Mouse (Mus musculus): Measurements from ENCODE around the gene Alox12e. TPM values are rescaled to one million over a fixed set of nuclear protein-coding genes. Genes with fewer than 3 reads are reported as not detected.
"Not testable (repeated sequence)": the region's sequence is repeated elsewhere in the genome, so short reads cannot be mapped to it uniquely, and the experiment has no call there.

The Alox12e gene
- polyA plus RNA-seq (2015; fragmentation: Nextera tagmentation; extraction: Ambion mirVana), result not detected in 2 replicates

DNA sequence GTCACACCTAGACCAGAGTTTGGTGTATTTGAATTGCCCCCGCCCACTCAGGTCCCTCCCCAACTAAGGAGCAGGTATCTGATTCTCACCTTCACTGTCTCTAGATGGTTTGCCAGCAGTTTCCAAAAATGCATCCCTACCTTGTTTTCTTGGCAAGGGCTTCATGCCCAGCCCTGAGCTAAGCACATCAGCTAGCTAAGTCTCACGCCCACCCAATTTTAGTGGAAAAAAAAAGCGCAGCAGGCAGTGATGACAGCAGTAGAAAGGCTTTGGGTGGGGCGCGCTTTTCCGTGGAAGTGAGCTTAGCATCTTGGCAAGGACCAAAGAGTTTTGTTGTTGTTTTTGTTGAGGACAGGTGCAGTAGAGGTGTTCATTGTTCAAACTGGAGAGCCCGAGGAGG lies at the start of gene Alox12e:
Gene Alox12e, minus strand, starts transcription at position 101 of the 400 bp plus-strand sequence.
- no peak within 1 kb of the TSS for H3K9ac ChIP-seq (ENCODE audit: low read depth, low read length)
- H3K4me1 ChIP-seq (ENCODE audit: control insufficient read depth, insufficient read depth, low read length), result peaks cover 2% of the 10 kb centered on the region; the same call in 1 of the 2 replicates
- 27% methylated on average over 7 of the region's 7 CpGs for WGBS
- no peak within 1 kb of the TSS for H3K4me3 ChIP-seq (ENCODE audit: low read depth, low read length)
- H3K36me3 ChIP-seq (ENCODE audit: control insufficient read depth, insufficient read depth, low read length), result no peaks in the 10 kb centered on the region
- H3K27ac ChIP-seq (ENCODE audit: low read length), result no peak within 1 kb of the TSS
- H3K9me3 ChIP-seq (replicated peaks; ENCODE audit: control insufficient read depth, low read length, poor library complexity, severe bottlenecking), result no peaks in the 10 kb centered on the region
- peak within 1 kb of the TSS; percentile 28; the same call in 1 of the 2 replicates for H3K4me2 ChIP-seq (ENCODE audit: low read length)
- peaks cover 28% of the 10 kb centered on the region for H3K27me3 ChIP-seq (ENCODE audit: control insufficient read depth, insufficient read depth, low read depth, low read length)
- ATAC-seq, result no peak

DNA sequence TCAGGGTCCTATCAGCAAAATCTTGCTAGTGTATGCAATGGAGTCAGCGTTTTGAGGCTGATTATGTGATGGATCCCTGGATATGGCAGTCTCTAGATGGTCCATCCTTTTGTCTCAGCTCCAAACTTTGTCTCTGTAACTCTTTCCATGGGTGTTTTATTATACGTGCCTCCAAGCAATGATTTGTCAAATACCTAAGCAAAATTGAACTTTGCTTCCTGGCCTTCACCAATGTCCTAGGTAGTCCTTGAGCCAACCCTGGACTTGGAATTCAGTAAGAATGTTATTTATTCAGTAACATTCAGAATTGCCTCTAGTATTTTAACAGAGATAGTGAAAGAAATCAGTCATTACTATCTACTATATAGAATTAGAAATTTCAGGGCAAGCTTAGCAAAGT lies 46.2 kb upstream of the Alox12e start:
- not testable (repeated sequence) for ATAC-seq; H3K27me3 ChIP-seq (ENCODE audit: control insufficient read depth, insufficient read depth, low read depth, low read length); H3K9ac ChIP-seq (ENCODE audit: low read depth, low read length); H3K36me3 ChIP-seq (ENCODE audit: control insufficient read depth, insufficient read depth, low read length); H3K27ac ChIP-seq (ENCODE audit: low read length); H3K4me1 ChIP-seq (ENCODE audit: control insufficient read depth, insufficient read depth, low read length); H3K9me3 ChIP-seq (replicated peaks; ENCODE audit: control insufficient read depth, low read length, poor library complexity, severe bottlenecking); H3K4me3 ChIP-seq (ENCODE audit: low read depth, low read length); H3K4me2 ChIP-seq (ENCODE audit: low read length)
- 70% methylated on average over 2 of the region's 2 CpGs for WGBS

DNA sequence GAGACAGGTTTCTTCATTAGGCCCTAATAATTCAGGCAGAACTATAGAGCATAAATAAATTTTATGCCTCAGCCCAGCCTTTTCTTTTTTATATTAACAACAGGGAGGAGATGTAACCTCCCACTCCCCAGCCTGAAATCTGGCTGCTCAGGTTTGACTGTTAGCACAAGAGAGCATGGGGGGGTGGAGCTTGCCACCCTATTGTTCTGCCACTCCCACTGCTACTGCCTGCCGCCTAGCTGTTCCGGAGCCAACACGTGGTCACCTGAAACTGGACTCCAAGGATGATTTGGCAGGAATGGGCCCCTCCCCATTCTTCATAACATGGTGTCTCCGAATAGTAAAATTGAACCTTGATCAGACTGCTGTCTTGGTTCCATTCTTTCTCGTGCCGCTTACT lies 45.3 kb upstream of the Alox12e start:
- H3K9ac ChIP-seq (ENCODE audit: low read depth, low read length); H3K27ac ChIP-seq (ENCODE audit: low read length); H3K36me3 ChIP-seq (ENCODE audit: control insufficient read depth, insufficient read depth, low read length); H3K9me3 ChIP-seq (replicated peaks; ENCODE audit: control insufficient read depth, low read length, poor library complexity, severe bottlenecking); H3K27me3 ChIP-seq (ENCODE audit: control insufficient read depth, insufficient read depth, low read depth, low read length); H3K4me2 ChIP-seq (ENCODE audit: low read length); ATAC-seq; H3K4me3 ChIP-seq (ENCODE audit: low read depth, low read length); H3K4me1 ChIP-seq (ENCODE audit: control insufficient read depth, insufficient read depth, low read length): not testable (repeated sequence)
- WGBS, result 93% methylated on average over 6 of the region's 6 CpGs

DNA sequence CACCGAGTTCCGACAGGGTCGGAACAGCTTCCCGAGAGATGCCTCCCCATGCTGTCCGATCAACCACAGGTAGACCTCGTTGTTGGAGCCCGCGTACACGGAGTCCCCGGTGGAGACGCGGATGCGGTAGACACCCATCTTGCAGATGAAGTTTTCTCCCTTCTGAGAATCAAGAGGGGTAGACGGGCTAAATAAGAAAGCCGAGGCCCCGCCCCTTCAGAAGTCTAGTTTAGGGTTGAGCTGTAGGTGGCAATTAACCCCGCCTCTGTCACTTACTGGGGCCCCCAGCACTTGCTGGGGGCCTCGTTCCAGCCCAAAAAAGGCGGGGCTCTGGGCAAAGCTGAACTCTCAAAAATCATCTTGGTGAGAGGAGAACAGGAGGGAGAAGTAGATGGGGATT lies 29.4 kb upstream of the Alox12e start, which contains the start of gene Alox15:
Gene Alox15, minus strand, starts transcription at position 164 of the 400 bp plus-strand sequence.
- peak within 1 kb of the TSS; percentile 62 for H3K4me2 ChIP-seq (ENCODE audit: low read length)
- no peak within 1 kb of the TSS for H3K27ac ChIP-seq (ENCODE audit: low read length)
- no peak within 1 kb of the TSS; the same call in 1 of the 2 replicates for H3K9ac ChIP-seq (ENCODE audit: low read depth, low read length)
- H3K4me1 ChIP-seq (ENCODE audit: control insufficient read depth, insufficient read depth, low read length), result peaks cover 6% of the 10 kb centered on the region
- no peaks in the 10 kb centered on the region for H3K9me3 ChIP-seq (replicated peaks; ENCODE audit: control insufficient read depth, low read length, poor library complexity, severe bottlenecking)
- H3K4me3 ChIP-seq (ENCODE audit: low read depth, low read length), result peak within 1 kb of the TSS; percentile 28
- WGBS, result under 1% methylated on average over 19 of the region's 19 CpGs
- ATAC-seq, result no peak
- no peaks in the 10 kb centered on the region for H3K36me3 ChIP-seq (ENCODE audit: control insufficient read depth, insufficient read depth, low read length)
- peaks cover 22% of the 10 kb centered on the region for H3K27me3 ChIP-seq (ENCODE audit: control insufficient read depth, insufficient read depth, low read depth, low read length)

DNA sequence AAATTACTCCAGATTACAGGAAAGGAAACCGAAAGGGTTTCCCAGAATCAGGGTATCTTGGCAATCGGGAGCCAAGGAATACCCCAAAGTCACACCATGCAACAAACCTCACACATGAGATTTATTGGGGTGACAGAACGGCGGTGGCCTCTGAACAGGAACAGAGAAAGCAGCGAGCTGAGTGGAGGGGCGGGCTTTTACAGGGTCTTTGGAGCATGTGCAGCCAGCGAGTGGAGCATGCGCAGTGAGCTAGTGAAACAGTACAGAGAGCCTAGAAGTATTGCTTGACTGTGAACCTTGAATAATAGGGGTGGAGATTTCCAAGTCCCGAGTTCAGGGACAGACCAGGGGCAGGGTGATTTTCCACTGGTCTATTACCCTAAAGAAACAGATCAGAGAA lies 26.2 kb upstream of the Alox12e start:
- WGBS, result 92% methylated on average over 9 of the region's 9 CpGs
- peaks cover 6% of the 10 kb centered on the region for H3K4me1 ChIP-seq (ENCODE audit: control insufficient read depth, insufficient read depth, low read length)
- peaks cover 22% of the 10 kb centered on the region for H3K27me3 ChIP-seq (ENCODE audit: control insufficient read depth, insufficient read depth, low read depth, low read length)
- no peaks in the 10 kb centered on the region for H3K9me3 ChIP-seq (replicated peaks; ENCODE audit: control insufficient read depth, low read length, poor library complexity, severe bottlenecking)
- H3K4me3 ChIP-seq (ENCODE audit: low read depth, low read length), result no peak overlapping the region
- no peak overlapping the region for H3K9ac ChIP-seq (ENCODE audit: low read depth, low read length)
- no peak overlapping the region for H3K27ac ChIP-seq (ENCODE audit: low read length)
- H3K4me2 ChIP-seq (ENCODE audit: low read length), result no peak overlapping the region
- ATAC-seq, result no peak
- no peaks in the 10 kb centered on the region for H3K36me3 ChIP-seq (ENCODE audit: control insufficient read depth, insufficient read depth, low read length)

DNA sequence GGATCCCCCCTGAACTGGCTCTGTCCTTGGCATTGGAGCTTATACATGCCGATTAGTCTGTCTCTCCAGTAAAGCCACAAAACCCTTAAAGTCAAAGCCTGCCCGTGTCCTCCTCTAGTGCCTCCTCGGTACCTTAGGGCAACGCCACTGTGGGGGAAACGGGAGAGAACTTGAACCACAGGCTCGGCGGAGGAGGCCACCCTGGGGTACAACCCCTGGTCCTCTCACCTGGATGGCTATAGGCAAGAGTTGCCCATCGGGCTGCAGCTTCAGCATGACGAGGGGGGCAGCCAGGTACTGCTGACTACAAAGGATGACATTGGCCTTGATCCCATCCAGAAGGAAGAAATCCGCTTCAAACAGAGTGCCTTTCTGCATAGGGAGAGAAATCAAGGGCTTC lies 25.4 kb upstream of the Alox12e start:
- no peak for ATAC-seq

DNA sequence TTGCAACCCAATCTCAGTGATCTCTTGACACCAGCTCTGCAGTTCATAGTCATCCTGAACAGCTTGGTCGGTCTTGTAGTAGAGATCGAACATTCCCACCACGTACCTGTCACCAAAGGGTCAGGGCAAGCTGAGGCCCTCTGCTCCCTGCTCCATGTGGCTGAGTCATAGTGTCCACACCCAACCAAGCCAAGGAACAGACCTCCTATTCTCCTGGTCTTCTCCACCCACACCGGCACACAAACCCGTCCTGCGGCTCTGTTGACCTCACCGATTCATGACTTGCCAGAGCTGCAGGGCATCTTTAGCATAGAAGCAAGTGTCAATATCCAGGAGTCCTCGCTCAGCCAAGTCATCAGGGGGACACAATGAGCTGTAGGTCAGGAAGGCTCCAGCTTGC lies 23.1 kb upstream of the Alox12e start:
- 92% methylated on average over 8 of the region's 8 CpGs for WGBS
- no peaks in the 10 kb centered on the region for H3K36me3 ChIP-seq (ENCODE audit: control insufficient read depth, insufficient read depth, low read length)
- no peak overlapping the region for H3K27ac ChIP-seq (ENCODE audit: low read length)
- no peak for ATAC-seq
- H3K9me3 ChIP-seq (replicated peaks; ENCODE audit: control insufficient read depth, low read length, poor library complexity, severe bottlenecking), result no peaks in the 10 kb centered on the region
- no peaks in the 10 kb centered on the region for H3K4me1 ChIP-seq (ENCODE audit: control insufficient read depth, insufficient read depth, low read length)
- peaks cover 5% of the 10 kb centered on the region for H3K27me3 ChIP-seq (ENCODE audit: control insufficient read depth, insufficient read depth, low read depth, low read length)
- H3K9ac ChIP-seq (ENCODE audit: low read depth, low read length), result no peak overlapping the region
- no peak overlapping the region for H3K4me3 ChIP-seq (ENCODE audit: low read depth, low read length)
- H3K4me2 ChIP-seq (ENCODE audit: low read length), result no peak overlapping the region

More for the DNA sequence above, 25.4 kb upstream of the Alox12e start:
- Histone ChIP-seq H3K27ac (ENCODE audit: low read length) (no peak overlapping the region), H3K4me3 (ENCODE audit: low read depth, low read length) (no peak overlapping the region), H3K4me1 (ENCODE audit: control insufficient read depth, insufficient read depth, low read length) (peaks cover 6% of the 10 kb centered on the region), H3K9ac (ENCODE audit: low read depth, low read length) (no peak overlapping the region), H3K36me3 (ENCODE audit: control insufficient read depth, insufficient read depth, low read length) (no peaks in the 10 kb centered on the region), H3K27me3 (ENCODE audit: control insufficient read depth, insufficient read depth, low read depth, low read length) (peaks cover 21% of the 10 kb centered on the region), H3K9me3 (replicated peaks; ENCODE audit: control insufficient read depth, low read length, poor library complexity, severe bottlenecking) (no peaks in the 10 kb centered on the region), H3K4me2 (ENCODE audit: low read length) (no peak overlapping the region)
- 83% methylated on average over 10 of the region's 10 CpGs for WGBS

DNA sequence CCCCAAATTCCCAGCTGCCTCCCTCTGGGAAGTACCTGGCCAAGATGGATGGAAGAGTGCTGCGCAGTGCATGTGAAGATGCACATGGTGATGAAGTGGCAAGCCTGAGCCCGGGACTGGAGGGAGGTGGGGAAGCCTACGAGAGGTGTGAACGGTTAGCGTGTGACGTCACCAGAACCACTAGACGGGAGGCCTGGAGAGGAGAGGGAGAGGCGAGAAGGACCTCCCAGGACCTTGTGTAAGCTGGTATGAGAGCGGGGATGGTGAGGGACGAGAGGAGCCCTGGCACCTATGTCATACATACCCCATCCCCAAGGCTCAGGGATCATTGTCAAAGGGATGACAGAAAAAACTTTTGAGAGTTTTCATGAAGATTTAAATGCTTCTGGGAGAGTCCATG lies 22.6 kb upstream of the Alox12e start:
- WGBS, result 90% methylated on average over 10 of the region's 10 CpGs
- H3K4me2 ChIP-seq (ENCODE audit: low read length), result no peak overlapping the region
- no peaks in the 10 kb centered on the region for H3K9me3 ChIP-seq (replicated peaks; ENCODE audit: control insufficient read depth, low read length, poor library complexity, severe bottlenecking)
- peaks cover 2% of the 10 kb centered on the region; the same call in 1 of the 2 replicates for H3K27me3 ChIP-seq (ENCODE audit: control insufficient read depth, insufficient read depth, low read depth, low read length)
- H3K4me1 ChIP-seq (ENCODE audit: control insufficient read depth, insufficient read depth, low read length), result no peaks in the 10 kb centered on the region
- ATAC-seq, result no peak
- no peak overlapping the region for H3K27ac ChIP-seq (ENCODE audit: low read length)
- no peak overlapping the region for H3K4me3 ChIP-seq (ENCODE audit: low read depth, low read length)
- H3K9ac ChIP-seq (ENCODE audit: low read depth, low read length), result no peak overlapping the region
- no peaks in the 10 kb centered on the region for H3K36me3 ChIP-seq (ENCODE audit: control insufficient read depth, insufficient read depth, low read length)

DNA sequence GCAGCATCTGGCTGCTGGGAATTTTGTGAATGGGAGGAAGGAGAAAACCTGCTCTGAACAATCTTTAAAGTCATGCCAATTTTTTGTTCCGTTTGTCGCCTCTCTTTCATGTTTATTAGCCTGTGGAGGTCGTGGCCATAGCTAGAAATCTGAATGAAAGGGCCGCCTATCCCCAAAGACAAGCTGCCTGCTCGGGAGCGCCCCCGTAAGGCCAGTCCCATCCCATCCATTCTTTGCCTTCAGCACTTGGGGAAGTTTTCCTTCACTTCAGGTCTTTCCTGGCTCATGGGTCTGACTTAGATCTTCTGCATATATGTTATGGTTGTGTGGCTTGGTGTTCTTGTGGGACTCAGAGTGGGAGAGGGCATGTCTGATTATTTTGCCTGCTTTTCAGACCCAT lies 17.1 kb upstream of the Alox12e start:
- Histone ChIP-seq H3K4me2 (ENCODE audit: low read length) (no peak overlapping the region), H3K9ac (ENCODE audit: low read depth, low read length) (no peak overlapping the region), H3K9me3 (replicated peaks; ENCODE audit: control insufficient read depth, low read length, poor library complexity, severe bottlenecking) (no peaks in the 10 kb centered on the region), H3K27ac (ENCODE audit: low read length) (no peak overlapping the region), H3K4me3 (ENCODE audit: low read depth, low read length) (no peak overlapping the region), H3K36me3 (ENCODE audit: control insufficient read depth, insufficient read depth, low read length) (no peaks in the 10 kb centered on the region), H3K4me1 (ENCODE audit: control insufficient read depth, insufficient read depth, low read length) (no peaks in the 10 kb centered on the region), H3K27me3 (ENCODE audit: control insufficient read depth, insufficient read depth, low read depth, low read length) (no peaks in the 10 kb centered on the region)
- WGBS, result 26% methylated on average over 7 of the region's 7 CpGs
- ATAC-seq, result no peak
